Mouse (Mus musculus) embryonic stem cell, embryonic (primary cell): ENCODE results near the gene Cggbp1.

Experiments
- CTCF ChIA-PET, 4 experiments: fragments of 300-600 bp in 2 of 4; fragments of 350-600 bp in 2 of 4; sonication (Branson Sonifier 250); formaldehyde crosslinking; loops; one replicate each; lab custom pipeline; 2022; ENCODE audit warnings: inconsistent platforms in 2 of 4; lab: Charles Lee
- POLR2A ChIA-PET, 4 experiments: fragments of 300-600 bp in 2 of 4; fragments of 350-600 bp in 2 of 4; sonication (Branson Sonifier 250); formaldehyde crosslinking; loops; one replicate each; lab custom pipeline; 2022; ENCODE audit warnings: antibody characterized with exemption in 4 of 4, inconsistent platforms in 1 of 4; lab: Charles Lee

The Cggbp1 gene

DNA sequence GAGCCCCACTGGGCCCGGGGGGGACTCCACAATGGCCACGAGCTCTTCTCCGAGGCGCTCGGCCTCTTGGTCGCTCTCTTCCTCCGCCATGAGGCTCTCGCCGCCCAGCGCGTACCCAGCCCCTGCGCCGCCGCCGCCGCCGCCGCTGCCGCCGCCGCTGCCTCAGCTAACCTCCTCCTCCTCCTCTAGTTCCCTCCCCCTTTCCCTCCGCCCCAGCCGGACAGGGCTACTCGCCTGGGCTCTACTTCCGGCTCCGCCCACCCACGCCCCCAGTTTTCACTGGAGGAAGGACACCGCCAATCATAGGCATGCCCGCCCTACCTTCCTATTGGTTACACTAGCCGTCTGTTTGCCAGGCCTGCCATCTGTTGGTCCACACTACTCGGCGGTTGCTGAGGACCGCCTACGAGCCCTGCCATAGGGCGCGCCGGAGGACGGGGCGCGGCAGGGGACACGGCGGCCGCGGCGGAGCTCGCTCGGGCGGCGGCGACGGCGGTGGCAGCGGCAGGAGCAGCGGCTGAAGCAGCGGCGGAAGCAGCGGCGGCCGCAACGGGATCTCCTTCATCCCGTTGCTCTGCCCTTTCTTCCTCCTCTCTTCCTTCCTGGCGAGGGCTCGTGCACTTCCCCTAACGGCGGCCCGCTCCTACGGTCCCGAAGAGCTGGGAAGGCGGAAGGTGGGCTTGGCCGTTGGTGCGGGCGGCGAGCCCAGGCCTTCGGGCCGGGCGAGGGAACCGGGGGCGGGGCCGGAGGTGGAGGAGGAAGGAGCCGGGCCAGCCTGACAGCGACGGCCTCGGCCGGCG, at the start of gene Cggbp1, which contains the start of gene Zfp654:
TSS of gene Cggbp1 (plus strand) at position 434 of the 800 bp plus-strand sequence.
TSS of gene Zfp654 (minus strand) at position 90 of the 800 bp plus-strand sequence.
- ChIA-PET CTCF (interaction anchor here in 3 of 4 experiments (0.6 to 1.0 kb wide), 5 partner anchors 12 to 888 kb away, joined by 3 to 4 read pairs (median 3); partner anchors contain the start of gene 4930453N24Rik (in 1 of the 3)), POLR2A (interaction anchor here (0.5 to 18.3 kb wide), 35 partner anchors 8 to 85 kb away, joined by 3 to 239 read pairs (median 6); partner anchors contain the start of gene 4930453N24Rik (in 1 of the 4))

DNA sequence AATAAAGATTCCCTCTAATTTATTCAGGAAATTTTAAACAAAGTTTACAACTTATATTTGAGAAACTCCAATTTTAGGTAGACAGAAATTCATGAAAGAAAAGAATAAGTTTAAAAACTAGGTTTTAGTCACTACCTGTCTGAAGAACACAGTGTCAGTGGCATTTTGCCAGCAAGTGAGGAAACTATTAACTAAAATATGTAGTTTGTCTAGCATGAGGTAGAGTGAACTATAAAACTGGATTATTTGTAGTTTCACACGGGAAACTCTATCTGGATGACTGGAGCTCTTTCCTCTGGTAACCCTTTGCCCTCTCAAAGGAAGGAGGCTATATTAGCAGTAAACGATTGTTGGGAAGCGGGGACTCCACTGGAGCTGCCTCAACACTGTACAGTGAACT, 48.8 kb upstream of the Cggbp1 start:
- CTCF ChIA-PET = no interaction called here
- POLR2A ChIA-PET = interaction anchor here in 2 of 4 experiments (0.7 to 2.6 kb wide), 3 partner anchors 11 to 35 kb away, joined by 3 to 9 read pairs (median 3); no protein-coding TSS in a partner anchor

- ChIA-PET POLR2A (interaction anchor here in 1 of 4 experiments (0.7 to 0.8 kb wide), 2 partner anchors 13 to 18 kb away, joined by 3 to 4 read pairs; no protein-coding TSS in a partner anchor), CTCF (interaction anchor here in 1 of 4 experiments (0.7 kb wide), 1 partner anchor 96 kb away, joined by 3 read pairs; no protein-coding TSS in a partner anchor)
Measured at GRCm38 (mm10) chr16:64817094-64817765, 34.6 kb upstream of the Cggbp1 start.

DNA sequence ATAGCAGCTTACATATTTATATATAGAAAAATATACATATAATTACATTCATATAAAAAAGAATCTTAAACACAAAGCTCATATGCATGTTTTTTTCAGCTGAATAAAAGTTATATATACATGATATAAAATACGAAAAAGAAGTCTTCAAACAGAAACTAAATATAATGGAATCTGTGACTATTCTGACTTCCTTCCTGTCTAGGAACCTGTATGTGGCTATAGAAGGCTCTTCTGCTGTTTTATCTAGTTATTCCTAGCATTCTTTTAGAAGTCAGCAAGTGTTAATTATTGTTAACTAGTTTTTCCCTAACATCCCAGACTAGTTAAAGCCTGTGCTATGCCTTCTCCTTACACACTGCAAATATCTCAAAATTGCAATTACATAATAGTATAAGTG, 27.9 kb upstream of the Cggbp1 start:
- CTCF ChIA-PET = no interaction called here

DNA sequence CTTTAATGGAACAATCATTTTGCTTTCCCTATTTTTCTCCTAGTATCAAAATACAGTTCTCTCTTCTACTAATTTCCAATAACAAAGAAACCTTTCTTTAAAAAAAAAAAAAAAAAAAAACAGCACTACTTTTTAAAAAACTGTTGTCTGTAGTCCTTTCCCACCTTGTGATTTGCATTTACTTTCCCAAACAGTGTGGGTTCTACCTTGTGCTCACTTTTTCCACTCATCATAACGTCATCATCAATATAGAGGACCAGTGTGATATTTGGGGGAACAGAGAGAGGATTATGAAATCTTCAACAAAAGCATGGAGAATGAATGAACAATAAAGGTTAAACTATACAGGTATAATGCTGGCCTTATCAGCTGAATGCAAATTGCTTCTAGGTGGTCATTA, 27.3 kb upstream of the Cggbp1 start:
- CTCF ChIA-PET = no interaction called here
- POLR2A ChIA-PET = interaction anchor here in 1 of 4 experiments (0.7 kb wide), 1 partner anchor 18 kb away, joined by 3 read pairs; no protein-coding TSS in a partner anchor

More for the DNA sequence above, 27.9 kb upstream of the Cggbp1 start:
- POLR2A ChIA-PET = interaction anchor here in 1 of 4 experiments (0.7 kb wide), 1 partner anchor 19 kb away, joined by 3 read pairs; no protein-coding TSS in a partner anchor

- CTCF ChIA-PET = no interaction called here
- POLR2A ChIA-PET = no interaction called here
Measured at GRCm38 (mm10) chr16:64830291-64830690, 21.5 kb upstream of the Cggbp1 start.

- POLR2A ChIA-PET = interaction anchor here in 2 of 4 experiments (1.2 to 2.6 kb wide), 3 partner anchors 10 to 16 kb away, joined by 5 to 16 read pairs (median 12); partner anchors contain the start of genes Zfp654 (in 2 of the 2) and Cggbp1 (in 1 of the 2)
- CTCF ChIA-PET = interaction anchor here in 2 of 4 experiments (1.4 to 2.0 kb wide), 2 partner anchors 10 kb away, joined by 5 to 6 read pairs; no protein-coding TSS in a partner anchor
Measured at GRCm38 (mm10) chr16:64835996-64836545, 15.7 kb upstream of the Cggbp1 start.

GRCm38 (mm10) chr16:64836709-64837108, 15.1 kb upstream of the Cggbp1 start:
- POLR2A ChIA-PET = interaction anchor here in 2 of 4 experiments (0.7 to 2.6 kb wide), 6 partner anchors 10 to 1878 kb away, joined by 3 to 16 read pairs (median 4); partner anchors contain the start of genes Zfp654 (in 2 of the 2) and Cggbp1 (in 1 of the 2)
- CTCF ChIA-PET = interaction anchor here in 2 of 4 experiments (1.4 to 2.0 kb wide), 2 partner anchors 9 kb away, joined by 5 to 6 read pairs; no protein-coding TSS in a partner anchor

- ChIA-PET POLR2A (interaction anchor here in 1 of 4 experiments (0.6 kb wide), 1 partner anchor 57 kb away, joined by 3 read pairs; no protein-coding TSS in a partner anchor), CTCF (no interaction called here)
Measured at GRCm38 (mm10) chr16:64841481-64842373, 10.1 kb upstream of the Cggbp1 start.

DNA sequence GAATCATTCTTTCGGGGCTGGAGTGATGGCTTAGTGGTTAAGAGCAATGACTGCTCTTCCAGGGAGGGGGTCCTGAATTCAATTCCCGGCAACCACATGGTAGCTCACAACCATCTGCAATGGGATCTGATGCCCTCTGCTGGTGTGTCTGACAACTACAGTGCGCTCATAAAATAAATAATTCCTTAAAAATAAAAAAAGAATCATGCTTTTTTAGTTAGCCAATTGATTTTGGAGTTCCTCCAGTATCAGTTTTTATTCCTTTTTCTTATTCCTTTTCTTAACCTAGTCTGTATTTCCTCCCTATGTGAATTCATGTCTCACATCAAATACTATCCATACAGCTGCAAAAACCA, 9.4 kb upstream of the Cggbp1 start:
- POLR2A ChIA-PET = interaction anchor here in 1 of 4 experiments (0.5 to 0.6 kb wide), 2 partner anchors 18 to 56 kb away, joined by 3 read pairs; no protein-coding TSS in a partner anchor
- CTCF ChIA-PET = no interaction called here

DNA sequence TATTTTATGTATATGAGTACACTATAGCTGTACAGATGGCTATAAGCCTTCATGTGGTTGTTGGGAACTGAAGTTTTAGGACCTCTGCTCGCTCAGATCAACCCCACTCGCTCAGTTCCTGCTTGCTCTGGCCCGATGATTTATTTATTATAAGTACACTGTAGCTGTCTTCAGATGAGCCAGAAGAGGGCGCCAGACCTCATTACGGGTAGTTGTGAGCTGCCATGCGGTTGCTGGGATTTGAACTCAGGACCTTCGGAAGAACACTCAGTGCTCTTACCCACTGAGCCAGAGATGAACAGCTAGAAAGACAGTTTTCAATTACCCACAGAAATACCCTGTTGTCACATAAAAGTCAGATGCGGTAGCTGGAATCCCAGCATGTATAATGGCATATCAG, 5.8 kb upstream of the Cggbp1 start:
- ChIA-PET POLR2A (interaction anchor here in 2 of 4 experiments (0.6 to 18.3 kb wide), 13 partner anchors 9 to 77 kb away, joined by 3 to 239 read pairs (median 5); no protein-coding TSS in a partner anchor), CTCF (interaction anchor here (0.6 to 2.4 kb wide), 19 partner anchors 9 to 78 kb away, joined by 3 to 17 read pairs (median 4); no protein-coding TSS in a partner anchor)

DNA sequence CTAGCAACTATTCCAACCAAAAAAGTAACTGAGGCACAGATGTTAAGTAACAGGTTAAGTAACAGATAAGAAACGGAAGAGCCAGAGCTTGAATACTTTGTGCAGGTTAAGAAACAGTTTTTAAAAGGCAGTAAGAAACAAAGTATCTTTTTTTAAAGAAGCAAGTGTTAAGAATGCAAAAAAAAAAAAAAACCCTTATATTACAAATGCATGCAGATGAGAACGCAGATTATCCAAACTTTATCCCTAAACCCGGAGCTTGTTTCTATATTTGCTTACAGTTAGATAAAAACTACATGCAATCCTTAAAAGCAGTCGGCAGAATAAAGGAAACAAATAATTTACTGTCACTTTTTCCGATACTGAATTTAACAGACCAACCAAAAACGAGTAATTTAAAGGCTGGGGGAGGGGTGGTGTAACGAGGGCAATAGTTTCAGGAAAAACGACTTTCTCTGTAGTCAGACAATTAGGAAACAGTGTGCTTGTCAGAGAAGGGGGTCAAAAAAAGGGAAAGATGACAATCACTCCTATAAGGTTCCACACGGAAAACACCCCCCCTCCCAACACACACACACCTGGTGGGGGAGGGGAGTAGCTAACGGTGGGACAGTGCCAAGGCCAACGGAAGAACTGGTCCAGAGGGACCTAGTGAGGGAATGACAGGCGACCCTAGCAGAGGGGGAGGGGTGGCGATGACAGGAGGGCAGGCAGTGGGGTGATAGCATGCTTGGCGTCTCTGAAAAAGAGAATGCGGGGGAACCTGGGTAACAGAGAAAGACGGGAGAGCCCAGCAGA, 1.3 kb upstream of the Cggbp1 start:
- ChIA-PET CTCF (interaction anchor here in 2 of 4 experiments (0.7 to 0.9 kb wide), 2 partner anchors 28 to 79 kb away, joined by 3 to 5 read pairs; partner anchors contain the start of gene 4930453N24Rik (in 1 of the 2)), POLR2A (interaction anchor here (0.6 to 18.3 kb wide), 27 partner anchors 9 to 356 kb away, joined by 3 to 239 read pairs (median 11); partner anchors contain the start of gene 4930453N24Rik (in 2 of the 4))

- ChIA-PET CTCF (interaction anchor here in 1 of 4 experiments (0.7 to 1.0 kb wide), 3 partner anchors 23 to 80 kb away, joined by 3 to 4 read pairs (median 3); partner anchors contain the start of gene 4930453N24Rik), POLR2A (interaction anchor here (0.7 to 18.3 kb wide), 32 partner anchors 8 to 84 kb away, joined by 3 to 239 read pairs (median 9); partner anchors contain the start of gene 4930453N24Rik (in 1 of the 4))
Measured at GRCm38 (mm10) chr16:64851085-64851562, 672 bp upstream of the Cggbp1 start.

DNA sequence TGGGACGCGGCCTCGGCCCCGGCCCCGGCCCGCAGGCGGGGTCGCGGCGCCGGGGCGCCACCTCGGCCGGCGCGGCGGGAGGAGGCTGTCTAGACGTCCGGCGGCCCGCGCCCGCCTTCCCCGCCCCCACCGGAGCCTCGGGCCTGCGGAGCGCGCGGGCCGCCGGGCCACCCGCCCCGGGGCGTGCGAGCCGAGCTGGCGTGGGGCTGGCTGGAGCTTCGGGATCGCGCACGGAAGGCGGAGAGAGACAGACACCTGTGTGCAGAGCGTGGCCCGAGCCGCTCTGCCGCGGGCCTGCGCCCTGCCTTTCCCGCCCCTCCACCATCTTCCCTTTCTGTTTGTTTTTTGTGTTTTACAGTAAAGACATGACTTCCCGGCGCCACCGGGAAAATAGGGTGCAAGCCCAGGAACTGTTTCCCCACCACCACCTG, 660 bp downstream of the Cggbp1 start:
- CTCF ChIA-PET = interaction anchor here in 1 of 4 experiments (0.7 kb wide), 1 partner anchor 13 kb away, joined by 3 read pairs; no protein-coding TSS in a partner anchor
- POLR2A ChIA-PET = interaction anchor here (0.5 to 18.3 kb wide), 23 partner anchors 9 to 86 kb away, joined by 3 to 239 read pairs (median 11); partner anchors contain the start of gene 4930453N24Rik (in 1 of the 4)

GRCm38 (mm10) chr16:64852891-64853290, 1.1 kb downstream of the Cggbp1 start:
- ChIA-PET POLR2A (interaction anchor here in 3 of 4 experiments (1.5 to 18.3 kb wide), 9 partner anchors 8 to 86 kb away, joined by 4 to 239 read pairs (median 20); no protein-coding TSS in a partner anchor), CTCF (no interaction called here)
